Mouse (Mus musculus): ENCODE results near the gene Gm3336.

- TF ChIP-seq CTCF (conservative IDR thresholded peaks at IDR 0.05 in 1 of 2, IDR thresholded peaks at IDR 0.05 in 1 of 2; ENCODE audit: low read depth in 2 of 2, low read length in 2 of 2), result peak in 1 of 2 experiments; percentile 94; a peak in 2 of 4 replicates
- TF ChIP-seq EP300 (IDR thresholded peaks at IDR 0.05; ENCODE audit: low read length), result 0 out of 2 replicates have a peak, but pooled peaks have one; percentile 7
- peak; percentile 49 for TF ChIP-seq HCFC1 (IDR thresholded peaks at IDR 0.05; ENCODE audit: low read depth, low read length)
- no peak for TF ChIP-seq ZC3H11A (IDR thresholded peaks at IDR 0.05; ENCODE audit: low read depth, low read length)
- TF ChIP-seq GABPA (IDR thresholded peaks at IDR 0.05; ENCODE audit: insufficient replicate concordance, low read depth, low read length), result no peak
- peak; percentile 94 for TF ChIP-seq CHD2 (IDR thresholded peaks at IDR 0.05; ENCODE audit: low read length)
- peak; percentile 76 for TF ChIP-seq MAX (IDR thresholded peaks at IDR 0.05; ENCODE audit: low read length)
Observed at GRCm38 (mm10) chr8:70700555-70700922, 17.8 kb upstream of the Gm3336 start.

Data from CH12.LX (cell line).